Mouse (Mus musculus) subcutaneous adipose tissue, adult 2 months (tissue): ENCODE data around the gene Ccdc28a. TPM values are rescaled to one million over a fixed set of nuclear protein-coding genes. Genes with fewer than 3 reads are reported as not detected.

Source experiments
- polyA plus RNA-seq: library from polyadenylated mRNA; depleted of rRNA; stranded (reverse); fragments of >200 nt; gene quantifications from 2 replicates; pipeline ENCODE4 v1.2.3, GENCODE M21; 2012; ENCODE audit warnings: low replicate concordance; rRNA removed

The Ccdc28a gene
- polyA plus RNA-seq = 15.6 and 17.7 TPM in 2 replicates

GRCm38 (mm10) chr10:18234560-18235401 lies at the start of gene Ccdc28a:
Ccdc28a (minus strand) TSS chr10:18234998.

GRCm38 (mm10) chr10:18210726-18211125 lies 24.1 kb downstream of the Ccdc28a start, which contains the start of gene Ect2l:
Ect2l (minus strand) TSS chr10:18210890.

Other genes with a start within 250 kb of the Ccdc28a start
- gene Abracl, start 211.7 kb downstream of the Ccdc28a start, polyA plus RNA-seq = 8.2 and 15.7 TPM in 2 replicates
- 36.5 and 61.9 TPM in 2 replicates for gene Reps1, start 179.1 kb downstream of the Ccdc28a start, polyA plus RNA-seq
- 0.20 TPM in 1 of 2 replicates, not detected in the other for gene Ect2l, start 24.1 kb downstream of the Ccdc28a start, polyA plus RNA-seq
- gene Nhsl1, start 84.0 kb upstream of the Ccdc28a start, polyA plus RNA-seq = 5.5 and 8.5 TPM in 2 replicates